42 mouse cellular contexts compared by ENCODE assay signal in genomic region chr10:19638851-19639250, GRCm38 (mm10). TPM values are rescaled to one million over a fixed set of nuclear protein-coding genes. Genes with fewer than 3 reads are reported as not detected.
"Had no signal": no experiment of that assay in that cellular context is flagged by ENCODE, and none has a peak within 500 bp of the region (broad histone marks: within the 10 kb centered on the region; RNA-seq: fewer than 3 reads in every experiment).

No protein-coding gene starts in this region.

- ATAC-seq: hindbrain, embryonic 16.5 days; hindbrain, postnatal 0 days; inflammation-experienced regulatory T-cells, adult 6 months; intestine, embryonic 15.5 days; intestine, embryonic 16.5 days had no signal

- H3K9me3 ChIP-seq: heart, embryonic 10.5 days; heart, embryonic 12.5 days; heart, embryonic 13.5 days; heart, embryonic 15.5 days; hindbrain, embryonic 10.5 days; hindbrain, embryonic 12.5 days; hindbrain, embryonic 13.5 days; hindbrain, embryonic 15.5 days; intestine, embryonic 15.5 days; kidney, embryonic 15.5 days had no signal

- H3K27me3 ChIP-seq: heart, embryonic 12.5 days; heart, embryonic 13.5 days; heart, embryonic 15.5 days; hindbrain, embryonic 12.5 days; hindbrain, embryonic 13.5 days; hindbrain, embryonic 15.5 days; intestine, embryonic 15.5 days; kidney, embryonic 15.5 days had no signal

- H3K9ac ChIP-seq: heart, embryonic 12.5 days; heart, embryonic 13.5 days; heart, embryonic 15.5 days; hindbrain, embryonic 12.5 days; hindbrain, embryonic 13.5 days; hindbrain, embryonic 14.5 days; hindbrain, embryonic 15.5 days; intestine, embryonic 15.5 days; kidney, embryonic 15.5 days had no signal

- H3K36me3 ChIP-seq: heart, embryonic 10.5 days; heart, embryonic 12.5 days; heart, embryonic 13.5 days; heart, embryonic 15.5 days; hindbrain, embryonic 10.5 days; hindbrain, embryonic 12.5 days; hindbrain, embryonic 13.5 days; hindbrain, embryonic 15.5 days; intestine, embryonic 15.5 days; kidney, embryonic 15.5 days had no signal

- H3K27ac ChIP-seq: heart, embryonic 10.5 days; heart, embryonic 13.5 days; heart, embryonic 15.5 days; hindbrain, embryonic 10.5 days; hindbrain, embryonic 12.5 days; hindbrain, embryonic 13.5 days; hindbrain, embryonic 14.5 days; hindbrain, embryonic 15.5 days; hindbrain, postnatal 0 days; intestine, embryonic 15.5 days; kidney, embryonic 15.5 days; kidney, postnatal 0 days; layer of hippocampus, adult 2 months; left cerebral cortex, adult 2 months had no signal

- H3K4me2 ChIP-seq: heart, embryonic 11.5 days; heart, embryonic 12.5 days; heart, embryonic 13.5 days; heart, embryonic 15.5 days; hindbrain, embryonic 12.5 days; hindbrain, embryonic 13.5 days; hindbrain, embryonic 14.5 days; hindbrain, embryonic 15.5 days; intestine, embryonic 15.5 days; kidney, embryonic 15.5 days had no signal

- H3K4me3 ChIP-seq: heart, embryonic 10.5 days; heart, embryonic 12.5 days; heart, embryonic 13.5 days; heart, embryonic 15.5 days; hindbrain, embryonic 10.5 days; hindbrain, embryonic 12.5 days; hindbrain, embryonic 13.5 days; hindbrain, embryonic 15.5 days; intestine, embryonic 15.5 days; kidney, embryonic 15.5 days; layer of hippocampus, adult 2 months; left cerebral cortex, adult 2 months had no signal

- DNase-seq: heart, postnatal 10 days; heart, postnatal 14 days; heart, postnatal 36 days; heart, postnatal 4 days; kidney, adult 11 months; kidney, adult 18-20 months; kidney, adult 2 months; kidney, adult 8-10 months; kidney, adult 9 months; kidney, postnatal 10 days; kidney, postnatal 14 days; kidney, postnatal 25 days; kidney, postnatal 36 days; kidney, postnatal 4 days; layer of hippocampus, adult 9-11 months; layer of hippocampus, postnatal 36 days had no signal

- H3K4me1 ChIP-seq: heart, embryonic 10.5 days; heart, embryonic 12.5 days; heart, embryonic 13.5 days; heart, embryonic 15.5 days; hindbrain, embryonic 10.5 days; hindbrain, embryonic 12.5 days; hindbrain, embryonic 13.5 days; hindbrain, embryonic 15.5 days; intestine, embryonic 15.5 days; kidney, embryonic 15.5 days had no signal

RNA-seq across cellular contexts. Expression of gene Il22ra2, which starts 17.1 kb away (rescaled TPM):
- polyA plus RNA-seq: heart, embryonic 10.5 days; heart, embryonic 11.5 days; heart, embryonic 12.5 days; heart, embryonic 13.5 days; heart, embryonic 14.5 days; heart, embryonic 15.5 days; heart, embryonic 16.5 days; heart, postnatal 0 days; hindbrain, embryonic 10.5 days; hindbrain, embryonic 11.5 days; hindbrain, embryonic 12.5 days; hindbrain, embryonic 13.5 days; hindbrain, embryonic 14.5 days; hindbrain, embryonic 15.5 days; hindbrain, embryonic 16.5 days; hindbrain, postnatal 0 days; intestine, embryonic 14.5 days; intestine, embryonic 15.5 days; intestine, embryonic 16.5 days; kidney, embryonic 14.5 days; kidney, embryonic 15.5 days; kidney, embryonic 16.5 days; kidney, postnatal 0 days had no signal
